10 mouse cellular contexts compared by ENCODE assay signal in the genomic region with DNA sequence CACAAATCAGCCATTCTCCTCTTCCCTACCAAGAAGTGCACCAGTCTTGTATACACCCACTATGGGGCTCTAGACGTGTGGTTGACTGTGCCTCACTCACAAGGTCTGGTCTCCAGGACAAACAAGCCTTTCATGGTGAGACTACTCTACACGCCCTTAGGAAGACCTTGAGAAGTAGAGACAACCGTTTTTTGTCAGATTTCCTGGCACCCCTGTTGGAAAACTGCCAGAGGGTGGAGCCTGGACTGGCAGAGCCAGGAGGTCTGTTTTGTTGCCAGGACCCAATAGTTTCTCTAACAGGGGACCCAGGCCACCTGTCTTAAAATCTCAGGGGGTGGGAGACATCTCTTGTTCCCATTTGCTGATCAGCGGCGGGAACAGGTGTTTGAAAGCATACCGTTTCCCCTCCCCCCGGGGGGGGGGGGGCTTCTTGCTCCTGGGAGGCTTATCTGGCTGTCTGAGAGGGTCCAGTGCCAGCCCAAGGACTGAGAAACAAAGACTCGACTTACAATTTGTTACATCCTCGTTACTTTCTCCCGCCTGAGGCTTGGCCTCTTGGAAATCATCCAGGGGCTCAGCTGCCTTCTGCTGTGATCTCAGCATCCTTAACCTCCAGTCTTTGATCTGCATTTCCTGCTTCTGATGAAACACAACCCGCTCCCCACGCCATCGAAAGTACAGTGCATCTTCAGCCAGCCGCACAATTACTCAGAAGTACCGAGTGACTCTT.
A peak's percentile ranks its signal among the peaks of the same experiment; 100 is the strongest.
DNase-seq lines count a peak whose midpoint lies in the region; ATAC-seq and TF ChIP-seq lines count a peak whose summit lies in the region.
"Had no signal": no experiment of that assay in that cellular context is flagged by ENCODE, and none has a peak within 500 bp of the region (broad histone marks: within the 10 kb centered on the region; RNA-seq: fewer than 3 reads in every experiment).

No protein-coding gene starts in this region.

- no peak overlapping the region for H3K4me3 ChIP-seq in heart, embryonic 16.5 days (ENCODE audit: low read length)
- H3K4me3 ChIP-seq in forebrain, postnatal 0 days (ENCODE audit: low read depth, low read length) = no peak overlapping the region
- H3K4me3 ChIP-seq in liver, embryonic 11.5 days (ENCODE audit: low read depth, low read length) = no peak overlapping the region
- no peak overlapping the region for H3K4me3 ChIP-seq in gastrocnemius, adult 2 months
- H3K4me3 ChIP-seq: limb, embryonic 15.5 days had no signal

- H3K9me3 ChIP-seq in heart, embryonic 16.5 days (replicated peaks; ENCODE audit: control insufficient read depth, low read length) = no peaks in the 10 kb centered on the region
- H3K9me3 ChIP-seq in forebrain, postnatal 0 days (ENCODE audit: low read length) = no peaks in the 10 kb centered on the region
- H3K9me3 ChIP-seq in liver, embryonic 11.5 days (ENCODE audit: control insufficient read depth, low read length) = no peaks in the 10 kb centered on the region
- H3K9me3 ChIP-seq: G1E; limb, embryonic 15.5 days had no signal

- DNase-seq in heart, postnatal 25 days (ENCODE audit: low spot score) = no peak
- DNase-seq in right cerebral cortex, postnatal 10 days (ENCODE audit: low spot score in 2 of 2) = peak; percentile 46 to 52
- no peak for DNase-seq in right cerebral cortex, postnatal 36 days (ENCODE audit: low spot score in 2 of 2)
- peak; percentile 44 for DNase-seq in forebrain, postnatal 0 days
- DNase-seq in right cerebral cortex, postnatal 4 days = peak; percentile 15
- no peak for DNase-seq in liver, embryonic 11.5 days (ENCODE audit: low spot score)
- no peak for DNase-seq in gastrocnemius, adult 2 months

- WGBS in heart, embryonic 16.5 days = 17% methylated on average over 15 of the region's 15 CpGs
- 14% methylated on average over 15 of the region's 15 CpGs for WGBS in forebrain, postnatal 0 days
- WGBS in liver, embryonic 11.5 days = 57% methylated on average over 15 of the region's 15 CpGs

- ATAC-seq in heart, embryonic 16.5 days (replicated peaks; ENCODE audit: extremely low read depth, insufficient read depth, low FRiP score) = peak; percentile 28; the same call in 1 of the 2 replicates
- ATAC-seq in forebrain, postnatal 0 days = peak; percentile 61
- no peak for ATAC-seq in liver, embryonic 11.5 days (replicated peaks; ENCODE audit: low FRiP score)

- no peak for TF ChIP-seq CTCF in forebrain, postnatal 0 days (IDR thresholded peaks at IDR 0.05; ENCODE audit: low read depth)
- TF ChIP-seq CTCF in gastrocnemius, adult 2 months (IDR thresholded peaks at IDR 0.05) = no peak

- peak overlapping the region; percentile 9; the same call in 1 of the 2 replicates for H3K27ac ChIP-seq in heart, embryonic 16.5 days (ENCODE audit: low read length)
- H3K27ac ChIP-seq in forebrain, postnatal 0 days (ENCODE audit: low read depth, low read length) = no peak overlapping the region
- no peak overlapping the region for H3K27ac ChIP-seq in liver, embryonic 11.5 days (ENCODE audit: low read depth, low read length)
- H3K27ac ChIP-seq in gastrocnemius, adult 2 months = no peak overlapping the region
- H3K27ac ChIP-seq: limb, embryonic 15.5 days had no signal

- peaks cover 11% of the 10 kb centered on the region for H3K4me1 ChIP-seq in heart, embryonic 16.5 days (ENCODE audit: control insufficient read depth, insufficient read depth, low read length)
- peaks cover 12% of the 10 kb centered on the region; the same call in 1 of the 2 replicates for H3K4me1 ChIP-seq in forebrain, postnatal 0 days (ENCODE audit: insufficient read depth)
- H3K4me1 ChIP-seq in liver, embryonic 11.5 days (replicated peaks; ENCODE audit: control insufficient read depth, insufficient read depth, low read length) = no peaks in the 10 kb centered on the region

- intact Hi-C loops in heart, postnatal 25 days (cut with DNase I) = no loop called here
- intact Hi-C loops in gastrocnemius, adult 2 months (cut with DNase I) = no loop called here

- 0 out of 2 replicates have a peak overlapping the region, but pooled peaks have one; percentile 3 for H3K4me2 ChIP-seq in heart, embryonic 16.5 days (ENCODE audit: low read depth, low read length)
- H3K4me2 ChIP-seq in forebrain, postnatal 0 days (ENCODE audit: low read depth) = no peak overlapping the region
- H3K4me2 ChIP-seq in liver, embryonic 11.5 days = no peak overlapping the region
- H3K4me2 ChIP-seq: limb, embryonic 15.5 days had no signal

- H3K27me3 ChIP-seq in heart, embryonic 16.5 days (ENCODE audit: control insufficient read depth, insufficient read depth, low read length) = no peaks in the 10 kb centered on the region
- no peaks in the 10 kb centered on the region for H3K27me3 ChIP-seq in forebrain, postnatal 0 days (ENCODE audit: insufficient read depth, low read length)
- no peaks in the 10 kb centered on the region for H3K27me3 ChIP-seq in liver, embryonic 11.5 days (replicated peaks; ENCODE audit: control insufficient read depth, insufficient read depth, low read length)
- H3K27me3 ChIP-seq: limb, embryonic 15.5 days had no signal

- H3K36me3 ChIP-seq in heart, embryonic 16.5 days (ENCODE audit: control insufficient read depth, insufficient read depth) = no peaks in the 10 kb centered on the region
- no peaks in the 10 kb centered on the region for H3K36me3 ChIP-seq in forebrain, postnatal 0 days (ENCODE audit: insufficient read depth)
- H3K36me3 ChIP-seq in liver, embryonic 11.5 days (ENCODE audit: control insufficient read depth, insufficient read depth, low read length) = no peaks in the 10 kb centered on the region
- H3K36me3 ChIP-seq: G1E; limb, embryonic 15.5 days had no signal

- H3K9ac ChIP-seq in heart, embryonic 16.5 days (ENCODE audit: low read length) = no peak overlapping the region
- H3K9ac ChIP-seq in forebrain, postnatal 0 days = peak overlapping the region; percentile 14; the same call in 1 of the 2 replicates
- H3K9ac ChIP-seq in liver, embryonic 11.5 days (ENCODE audit: low read depth, low read length) = no peak overlapping the region
- H3K9ac ChIP-seq: limb, embryonic 15.5 days had no signal

Comparison
In these comparisons a context has a peak if more than half of its experiments do, and no peak if none do; other contexts are left out.
1. DNase-seq: peak in right cerebral cortex, postnatal 10 days (2 of 2), forebrain, postnatal 0 days (single experiment) and right cerebral cortex, postnatal 4 days (single experiment); none in heart, postnatal 25 days (single experiment), right cerebral cortex, postnatal 36 days (0 of 2), liver, embryonic 11.5 days (single experiment) and gastrocnemius, adult 2 months (single experiment).